Mouse (Mus musculus) R1 (cell line): Measurements from ENCODE around the gene Ndc1.
"Not testable (repeated sequence)": the region's sequence is repeated elsewhere in the genome, so short reads cannot be mapped to it uniquely, and the experiment has no call there.

Experiments
- DNase-seq: peaks from one replicate; pipeline ENCODE4 v3.0.0-alpha.2; 2018; ENCODE audit warnings: low read depth, low spot score

Gene Ndc1

DNA sequence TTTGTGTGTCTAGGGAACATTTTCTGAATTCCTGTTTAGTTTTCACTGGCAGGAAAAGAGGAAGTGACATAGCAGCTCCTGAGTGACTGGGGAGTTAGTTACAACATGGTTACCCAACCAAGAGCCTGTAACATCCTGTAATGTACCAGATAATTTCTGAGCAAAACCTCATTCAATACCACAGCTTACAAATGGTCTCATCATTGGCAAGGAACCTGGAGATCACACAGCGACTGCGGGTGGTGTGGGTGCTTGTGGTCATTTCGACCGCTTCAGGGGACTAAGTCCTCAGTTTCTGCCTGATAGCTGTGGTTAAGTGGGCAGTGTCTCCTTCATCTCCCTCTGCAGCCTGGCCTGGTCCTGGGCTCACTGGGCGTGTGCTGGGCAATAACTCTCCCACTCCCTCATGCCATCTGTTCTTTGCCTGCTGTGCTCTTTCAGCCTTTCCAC, 3.4 kb upstream of the Ndc1 start:
- no peak for DNase-seq

DNA sequence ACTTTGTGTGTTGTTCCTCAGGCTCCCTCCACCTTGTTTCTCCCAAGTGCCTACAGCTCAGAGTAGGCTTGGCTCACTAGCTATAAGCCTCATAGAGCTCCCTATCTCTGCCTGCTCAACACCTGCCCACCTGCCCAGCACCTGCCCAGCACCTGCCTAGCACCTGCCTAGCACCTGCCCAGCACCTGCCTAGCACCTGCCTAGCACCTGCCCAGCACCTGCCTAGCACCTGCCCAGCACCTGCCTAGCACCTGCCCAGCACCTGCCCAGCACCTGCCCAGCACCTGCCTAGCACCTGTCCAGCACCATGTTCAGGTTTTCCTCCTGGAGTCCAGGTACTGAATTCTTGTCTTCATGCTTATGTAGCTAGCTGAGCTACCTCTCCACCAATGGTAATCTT, 1.2 kb upstream of the Ndc1 start:
- not testable (repeated sequence) for DNase-seq

- DNase-seq: peak; percentile 26
Observed at GRCm38 (mm10) chr4:107372304-107372703, 4.7 kb downstream of the Ndc1 start.

- DNase-seq: no peak
Observed at GRCm38 (mm10) chr4:107374677-107375076, 7.1 kb downstream of the Ndc1 start.

- no peak for DNase-seq
Observed at GRCm38 (mm10) chr4:107378954-107379353, 11.4 kb downstream of the Ndc1 start.

DNA sequence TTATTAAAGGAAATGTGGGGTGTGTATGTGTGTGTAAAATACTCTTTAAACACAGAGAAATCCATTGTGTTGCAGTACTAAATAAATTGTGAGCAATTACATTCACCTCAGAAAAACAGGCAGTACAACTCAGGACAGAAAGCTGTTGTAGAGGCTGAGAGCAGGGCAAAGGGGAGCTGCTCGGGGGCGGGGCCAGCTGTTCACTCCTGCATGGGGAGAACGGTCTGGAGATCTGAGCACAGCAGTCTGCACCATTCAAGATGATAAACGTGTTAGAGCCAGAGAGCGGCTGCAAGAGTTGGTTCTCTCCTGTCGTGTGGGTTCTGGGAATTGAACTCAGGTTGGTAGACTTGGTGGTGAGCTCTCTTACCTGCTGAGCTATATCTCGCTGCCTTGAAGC, 13.3 kb downstream of the Ndc1 start:
- DNase-seq: no peak

- no peak for DNase-seq
Observed at GRCm38 (mm10) chr4:107387038-107387437, 19.5 kb downstream of the Ndc1 start.

- no peak for DNase-seq
Observed at GRCm38 (mm10) chr4:107387465-107387864, 19.9 kb downstream of the Ndc1 start.

DNA sequence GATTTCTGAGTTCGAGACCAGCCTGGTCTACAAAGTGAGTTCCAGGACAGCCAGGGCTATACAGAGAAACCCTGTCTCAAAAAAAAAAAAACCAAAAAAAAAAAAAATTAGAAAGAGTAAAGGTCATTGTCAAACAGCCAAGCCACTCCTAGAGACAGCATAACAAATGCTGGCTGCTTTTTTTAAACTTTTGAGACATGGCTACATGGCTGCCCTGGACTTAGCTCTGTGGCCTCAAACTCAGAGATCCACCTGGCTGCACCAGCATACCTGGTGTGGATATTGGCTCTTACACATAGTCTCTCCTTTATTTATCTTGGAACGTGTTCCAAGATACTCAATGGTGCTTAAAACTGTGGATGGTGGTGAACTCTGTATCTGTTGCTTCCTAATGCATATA, 20.7 kb downstream of the Ndc1 start:
- no peak for DNase-seq

- no peak for DNase-seq
Observed at GRCm38 (mm10) chr4:107389345-107389744, 21.8 kb downstream of the Ndc1 start.

GRCm38 (mm10) chr4:107393771-107394170, 26.2 kb downstream of the Ndc1 start:
- no peak for DNase-seq

DNA sequence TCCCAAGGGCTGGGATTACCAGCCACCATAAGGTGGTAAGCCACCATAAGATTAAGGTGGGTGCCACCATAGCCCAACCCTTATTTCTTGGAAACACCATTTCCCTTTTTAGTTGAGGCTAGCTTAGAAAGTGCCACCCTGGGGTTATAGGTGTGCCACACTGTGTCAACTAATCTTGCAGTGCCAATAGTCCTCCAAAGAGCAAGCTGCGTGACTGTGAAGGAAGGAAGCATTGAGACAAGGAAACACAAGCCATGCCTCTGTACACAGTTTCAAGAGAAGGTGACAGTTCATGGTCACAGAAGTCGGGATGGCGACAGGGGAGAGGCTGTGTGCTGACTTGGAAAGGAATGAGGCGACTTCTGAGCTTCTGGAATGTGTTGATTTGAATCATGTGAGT, 52.6 kb downstream of the Ndc1 start:
- DNase-seq: no peak

DNA sequence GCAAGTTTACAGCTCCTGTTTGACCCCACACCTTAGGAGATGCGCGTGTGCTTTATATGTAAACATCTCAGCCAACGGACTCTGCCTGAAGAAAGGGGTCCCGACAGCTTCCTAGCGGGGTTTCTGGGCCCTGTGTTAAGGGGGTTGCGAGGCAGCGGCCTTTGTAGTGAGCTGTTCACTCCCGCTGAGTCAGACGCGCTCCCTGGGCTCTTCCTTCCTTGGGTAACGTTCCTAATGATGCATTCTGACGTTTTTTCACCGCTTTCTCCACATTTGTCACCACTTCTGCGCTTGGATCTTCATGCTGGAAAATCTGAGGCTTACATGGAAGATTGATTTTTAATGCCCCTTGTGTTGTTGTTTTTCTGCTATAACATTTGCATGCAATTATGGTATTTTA, 54.1 kb downstream of the Ndc1 start:
- no peak for DNase-seq

- no peak for DNase-seq
Observed at GRCm38 (mm10) chr4:107422176-107422575, 54.6 kb downstream of the Ndc1 start.

DNA sequence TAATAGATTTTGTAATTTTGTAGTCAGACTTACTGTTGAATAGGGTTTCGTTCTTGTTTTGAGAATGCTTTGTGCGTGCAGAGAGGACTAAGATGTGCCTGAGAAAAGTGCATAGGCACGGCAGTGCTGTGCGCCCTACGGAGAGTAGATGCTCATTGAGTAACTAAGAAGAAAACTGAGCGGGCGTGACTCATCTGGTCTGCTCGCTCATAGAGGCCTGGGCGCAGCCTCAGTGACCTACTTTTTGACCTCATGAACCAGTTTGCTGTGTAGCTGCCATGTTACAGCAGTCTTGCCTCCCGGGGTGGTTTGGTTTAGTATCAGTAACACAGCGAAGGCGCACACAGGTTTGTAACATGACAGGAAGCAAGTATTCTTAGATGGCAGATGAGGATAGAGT, 58.0 kb downstream of the Ndc1 start:
- DNase-seq: no peak

DNA sequence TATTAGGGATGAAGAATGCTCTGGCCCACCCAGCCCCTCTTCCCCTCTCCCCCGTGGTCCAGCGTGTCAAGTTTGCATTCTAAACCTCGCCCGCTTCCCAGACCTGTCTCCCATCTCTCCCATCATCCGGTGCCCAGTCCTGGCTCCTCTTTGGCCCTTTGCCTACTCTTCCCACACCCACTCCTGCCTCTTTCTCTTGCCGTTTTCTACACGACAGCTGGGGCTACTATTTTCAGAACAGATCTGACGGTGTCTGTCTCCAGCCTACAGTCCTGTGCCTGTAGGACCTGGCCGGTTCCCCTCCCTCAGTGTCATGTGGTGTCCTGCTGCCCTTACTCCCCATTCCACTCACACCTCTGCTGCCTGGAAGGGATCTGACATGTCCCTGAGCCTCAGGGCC, 59.0 kb downstream of the Ndc1 start:
- DNase-seq: no peak

- no peak for DNase-seq
Observed at GRCm38 (mm10) chr4:107432717-107433116, 65.1 kb downstream of the Ndc1 start.

- no peak for DNase-seq
Observed at GRCm38 (mm10) chr4:107433998-107434355, 66.4 kb downstream of the Ndc1 start.

- DNase-seq: peak; percentile 73
Observed at GRCm38 (mm10) chr4:107434356-107435237, 67.0 kb downstream of the Ndc1 start, which contains the start of gene Glis1. TSS of gene Glis1 (plus strand) at chr4:107434591.

GRCm38 (mm10) chr4:107435238-107435946, 67.8 kb downstream of the Ndc1 start:
- DNase-seq: peak; percentile 34

- no peak for DNase-seq
Observed at GRCm38 (mm10) chr4:107436476-107436875, 68.9 kb downstream of the Ndc1 start.

DNA sequence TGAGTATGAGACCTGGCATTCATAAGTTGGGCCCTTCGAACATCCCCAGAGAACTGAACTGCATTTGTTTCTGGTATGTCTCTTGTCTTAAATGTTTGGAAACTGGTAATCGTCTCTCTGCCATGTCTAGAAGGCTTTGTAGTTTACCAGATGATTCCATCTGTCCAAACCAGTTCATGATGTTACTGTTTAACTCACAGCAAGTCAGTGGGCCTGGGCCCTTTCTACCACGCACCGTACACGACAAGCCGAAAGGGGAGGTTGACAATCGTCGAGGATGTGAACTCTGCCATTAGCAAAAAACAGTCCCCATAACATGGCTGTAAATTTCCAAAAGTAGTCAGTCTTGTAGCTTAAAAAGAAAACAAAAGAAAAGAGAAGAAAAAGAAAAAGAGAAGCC, 71.2 kb downstream of the Ndc1 start:
- DNase-seq: no peak

DNA sequence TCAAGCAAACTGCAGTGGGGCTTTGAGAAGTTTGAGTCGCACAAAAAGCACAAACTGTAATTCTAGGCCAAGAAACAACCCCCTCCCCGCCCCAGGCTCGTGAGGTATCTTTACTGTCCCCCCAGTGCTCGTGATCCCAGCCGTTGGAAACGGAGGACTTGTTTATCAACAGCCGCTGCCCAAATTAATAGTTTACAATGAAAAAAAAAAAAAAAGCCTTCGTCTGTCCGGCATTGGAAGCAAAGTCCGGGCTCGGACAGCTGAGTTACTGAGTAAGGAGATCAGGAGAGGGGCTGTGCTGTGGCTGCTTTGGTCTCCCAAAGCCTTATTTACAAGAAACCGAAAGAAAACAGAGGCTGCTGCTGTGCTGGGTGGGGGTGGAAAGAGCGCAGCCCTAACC, 72.7 kb downstream of the Ndc1 start:
- no peak for DNase-seq
